Mouse (Mus musculus) forebrain, embryonic 10.5 days (tissue): ENCODE data around the gene Zhx3. TPM values are rescaled to one million over a fixed set of nuclear protein-coding genes. Genes with fewer than 3 reads are reported as not detected.
A peak's percentile ranks its signal among the peaks of the same experiment; 100 is the strongest.

Source experiments
- DNase-seq: peaks from one replicate; pipeline ENCODE4 v3.0.0-alpha.2; 2017; ENCODE audit warnings: low spot score; ENCODE audit errors: extremely low spot score
- H3K27ac ChIP-seq: fragments of 300-500 bp; sonication (generic); 2 replicates; pipeline ENCODE4 v1.5.1; 2016; ENCODE audit warnings: mild to moderate bottlenecking
- H3K27me3 ChIP-seq: fragments of 300-500 bp; sonication (generic); 2 replicates; pipeline ENCODE4 v1.6.1; 2016; ENCODE audit warnings: mild to moderate bottlenecking; ENCODE audit not compliant: poor library complexity, severe bottlenecking
- H3K36me3 ChIP-seq: fragments of 300-500 bp; sonication (generic); replicated peaks from 2 replicates; pipeline ENCODE4 v1.6.1; 2016; ENCODE audit warnings: mild to moderate bottlenecking, moderate library complexity
- H3K4me1 ChIP-seq: fragments of 300-500 bp; sonication (generic); 2 replicates; pipeline ENCODE4 v1.6.1; 2016
- H3K4me3 ChIP-seq: fragments of 300-500 bp; sonication (generic); 2 replicates; pipeline ENCODE4 v1.5.1; 2016; ENCODE audit warnings: mild to moderate bottlenecking, moderate library complexity
- H3K9me3 ChIP-seq: fragments of 300-500 bp; sonication (generic); 2 replicates; pipeline ENCODE4 v1.6.1; 2016; ENCODE audit warnings: mild to moderate bottlenecking, moderate library complexity
- WGBS: fragments of 180-500 bp; shearing (Covaris S2); methylation state at CpG from one replicate; pipeline ENCODE4 v1.1.7; 2016; 5-methylcytosine and 5-hydroxymethylcytosine counted together
- polyA plus RNA-seq: library from polyadenylated mRNA; unstranded; fragments of >200 nt; fragmentation: Nextera tagmentation; extraction: Ambion mirVana; gene quantifications from 2 replicates; pipeline ENCODE4 v1.2.1, GENCODE M21; 2016

Gene Zhx3
- polyA plus RNA-seq, 1 experiment from 2014 or later, result 5.8 TPM

GRCm38 (mm10) chr2:160880453-160881195 lies 7.8 kb upstream of the Zhx3 start, which contains the start of gene Lpin3:
Gene Lpin3 (plus strand): TSS chr2:160880670.
- 83% methylated on average over 13 of the region's 13 CpGs for WGBS
- no peaks in the 10 kb centered on the region for H3K4me1 ChIP-seq
- peaks cover 3% of the 10 kb centered on the region; the same call in 1 of the 2 replicates for H3K9me3 ChIP-seq
- no peak within 1 kb of the TSS for H3K27ac ChIP-seq
- peak; percentile 9 for DNase-seq
- H3K36me3 ChIP-seq, result no peaks in the 10 kb centered on the region
- H3K27me3 ChIP-seq, result no peaks in the 10 kb centered on the region
- H3K4me3 ChIP-seq, result no peak within 1 kb of the TSS

DNA sequence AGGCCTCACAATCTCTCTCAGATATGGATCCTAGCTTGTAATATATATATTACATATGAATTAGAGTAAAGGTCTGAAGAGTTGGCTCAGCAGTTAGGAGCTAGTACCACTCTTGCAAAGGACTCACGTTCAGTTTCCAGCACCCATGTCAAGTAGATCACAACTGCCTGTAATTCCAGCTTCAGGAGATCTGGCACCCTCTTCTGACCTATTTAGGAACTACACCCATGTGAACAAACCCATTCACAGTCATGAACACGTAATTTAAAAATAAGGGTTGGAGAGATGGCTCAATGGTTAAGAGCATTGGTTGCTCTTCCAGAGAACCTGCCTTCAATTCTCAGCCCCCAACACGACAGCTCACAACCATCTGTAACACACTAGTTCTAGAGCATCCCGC lies 3.3 kb upstream of the Zhx3 start:
- no peak overlapping the region for H3K4me3 ChIP-seq
- no peak overlapping the region for H3K27ac ChIP-seq
- no peak for DNase-seq
- peaks cover 16% of the 10 kb centered on the region for H3K4me1 ChIP-seq
- 79% methylated on average over 4 of the region's 4 CpGs for WGBS
- H3K27me3 ChIP-seq, result no peaks in the 10 kb centered on the region
- H3K9me3 ChIP-seq, result peaks cover 3% of the 10 kb centered on the region; the same call in 1 of the 2 replicates
- no peaks in the 10 kb centered on the region for H3K36me3 ChIP-seq

DNA sequence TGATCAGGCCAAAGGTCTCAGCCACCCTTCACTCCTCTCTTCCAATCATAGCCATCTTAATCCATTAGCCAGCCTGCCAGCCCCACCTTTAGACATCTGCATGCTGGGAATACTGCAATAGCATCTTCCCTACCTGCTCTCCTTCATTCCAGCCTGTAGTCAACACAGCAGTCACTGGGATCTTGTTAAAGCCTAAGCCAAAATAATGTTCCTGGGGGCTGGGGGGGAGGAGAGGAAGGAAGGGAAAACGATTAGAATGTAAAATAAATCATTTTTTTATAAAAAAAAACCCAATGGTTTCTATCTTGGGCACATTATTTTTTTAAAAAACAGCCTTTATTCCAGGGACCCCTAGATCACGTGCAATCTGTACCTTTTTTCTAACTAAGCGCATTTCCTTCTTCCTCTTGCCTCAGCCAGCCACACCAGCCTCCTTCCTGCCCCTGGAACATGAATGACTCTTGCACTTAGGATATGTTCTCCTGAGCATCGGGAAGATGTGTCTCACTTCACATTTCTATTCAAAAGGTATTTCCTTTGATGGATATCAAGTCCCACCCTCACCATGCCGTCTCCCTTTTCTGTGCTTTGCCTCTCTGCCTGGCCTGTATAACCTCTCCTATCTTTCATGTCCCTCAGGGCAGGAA lies 1.6 kb upstream of the Zhx3 start:
- no peak overlapping the region for H3K4me3 ChIP-seq
- no peak overlapping the region for H3K27ac ChIP-seq
- WGBS, result 82% methylated on average over 5 of the region's 5 CpGs

GRCm38 (mm10) chr2:160872395-160872794 lies 403 bp downstream of the Zhx3 start:
- Histone ChIP-seq H3K27me3 (no peaks in the 10 kb centered on the region), H3K4me1 (peaks cover 16% of the 10 kb centered on the region), H3K27ac (peak overlapping the region; percentile 93), H3K9me3 (peaks cover 3% of the 10 kb centered on the region; the same call in 1 of the 2 replicates), H3K36me3 (no peaks in the 10 kb centered on the region), H3K4me3 (peak overlapping the region; percentile 91)
- DNase-seq, result peak; percentile 69
- under 1% methylated on average over 45 of the region's 47 CpGs for WGBS

More for the DNA sequence above, 1.6 kb upstream of the Zhx3 start:
- H3K4me1 ChIP-seq, result peaks cover 16% of the 10 kb centered on the region
- DNase-seq, result no peak
- peaks cover 3% of the 10 kb centered on the region; the same call in 1 of the 2 replicates for H3K9me3 ChIP-seq
- H3K27me3 ChIP-seq, result no peaks in the 10 kb centered on the region
- no peaks in the 10 kb centered on the region for H3K36me3 ChIP-seq

DNA sequence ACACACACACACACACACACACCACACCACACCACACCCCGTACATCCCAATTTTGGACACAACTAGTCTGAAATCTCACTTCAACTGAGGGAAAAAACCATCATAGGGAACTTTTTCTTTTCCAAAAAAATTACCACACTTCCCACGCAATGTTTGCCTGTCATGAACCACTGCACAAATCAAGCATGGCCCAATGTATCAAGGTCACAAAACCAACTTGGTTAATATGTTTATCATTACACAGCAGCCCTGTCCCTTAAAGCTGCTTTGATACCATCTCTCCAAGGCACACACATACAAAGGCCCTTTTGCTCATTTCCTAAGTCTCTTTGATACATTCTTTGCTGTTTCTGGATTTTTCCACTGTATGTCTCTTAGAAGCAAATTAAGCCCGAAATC lies 1.5 kb downstream of the Zhx3 start:
- H3K27me3 ChIP-seq, result no peaks in the 10 kb centered on the region

GRCm38 (mm10) chr2:160869446-160869845 lies 3.4 kb downstream of the Zhx3 start:
- H3K4me3 ChIP-seq, result no peak overlapping the region
- H3K27ac ChIP-seq, result no peak overlapping the region
- H3K9me3 ChIP-seq, result no peaks in the 10 kb centered on the region
- no peaks in the 10 kb centered on the region for H3K27me3 ChIP-seq
- peaks cover 16% of the 10 kb centered on the region for H3K4me1 ChIP-seq
- H3K36me3 ChIP-seq, result no peaks in the 10 kb centered on the region
- no peak for DNase-seq
- 79% methylated on average over 3 of the region's 3 CpGs for WGBS

More for the DNA sequence above, 1.5 kb downstream of the Zhx3 start:
- Histone ChIP-seq H3K4me3 (no peak overlapping the region), H3K36me3 (no peaks in the 10 kb centered on the region), H3K27ac (no peak overlapping the region), H3K9me3 (peaks cover 3% of the 10 kb centered on the region; the same call in 1 of the 2 replicates), H3K4me1 (peaks cover 16% of the 10 kb centered on the region)
- 86% methylated on average over 3 of the region's 3 CpGs for WGBS
- no peak for DNase-seq

DNA sequence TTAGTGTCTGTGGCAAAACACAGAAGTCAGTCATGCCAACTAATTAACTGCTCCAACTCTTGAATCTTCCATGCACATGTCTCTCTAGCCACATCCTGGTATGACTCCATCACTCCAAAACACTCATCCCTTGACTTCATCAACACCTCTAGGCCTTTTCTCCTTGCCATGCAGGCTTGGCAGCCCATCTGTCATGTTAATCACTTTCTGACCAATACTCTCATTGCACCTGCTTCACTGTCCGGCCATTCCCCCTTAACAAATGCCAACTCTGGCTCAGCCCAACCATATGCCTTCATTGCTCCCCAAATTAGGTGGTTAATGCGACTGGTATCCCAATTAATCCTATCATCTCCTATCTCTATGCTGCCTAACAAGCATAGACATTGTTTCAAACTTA lies 7.5 kb downstream of the Zhx3 start:
- DNase-seq, result no peak
- H3K27me3 ChIP-seq, result no peaks in the 10 kb centered on the region
- H3K36me3 ChIP-seq, result no peaks in the 10 kb centered on the region
- no peaks in the 10 kb centered on the region for H3K9me3 ChIP-seq
- no peak overlapping the region for H3K27ac ChIP-seq
- no peak overlapping the region for H3K4me3 ChIP-seq
- no peaks in the 10 kb centered on the region for H3K4me1 ChIP-seq
- 77% methylated on average over 2 of the region's 2 CpGs for WGBS

DNA sequence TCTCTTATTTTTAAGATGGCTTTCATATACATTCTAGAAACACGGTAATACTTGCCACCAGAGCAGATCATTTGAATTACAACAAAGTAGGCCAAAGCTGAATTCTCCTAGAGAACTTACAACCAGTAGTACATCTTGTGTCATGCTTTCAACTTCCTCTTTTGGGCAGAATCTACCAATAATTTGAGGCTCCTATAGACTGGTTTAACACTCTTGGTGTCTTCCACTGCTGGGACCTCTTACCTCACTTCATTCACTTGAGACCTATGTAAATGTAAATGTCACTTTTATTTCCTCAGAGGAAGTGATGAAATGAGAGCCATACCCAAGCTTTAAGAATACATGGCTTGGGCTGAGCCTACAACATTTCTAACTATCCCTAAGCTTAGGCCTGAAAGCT lies 8.7 kb downstream of the Zhx3 start:
- DNase-seq, result no peak
- H3K36me3 ChIP-seq, result no peaks in the 10 kb centered on the region

DNA sequence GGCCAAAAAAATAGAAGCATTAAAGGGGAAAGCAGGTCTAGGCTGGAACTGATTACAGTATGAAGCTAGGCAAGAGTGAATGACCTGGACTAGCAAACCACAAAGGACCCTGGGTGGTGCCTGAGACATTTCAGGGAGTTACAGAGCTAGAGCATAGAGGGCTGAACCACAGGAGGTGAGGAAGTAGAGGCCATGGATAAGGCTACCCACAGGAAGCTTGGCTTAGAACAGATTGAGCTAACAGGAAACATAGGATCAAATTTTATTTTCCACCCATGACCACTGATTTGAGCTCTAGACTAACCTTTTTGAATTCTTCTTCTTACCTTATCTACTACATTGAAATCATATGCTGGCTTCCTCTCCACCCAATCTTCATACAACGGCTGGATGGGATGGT lies 12.4 kb downstream of the Zhx3 start:
- WGBS, result 94% methylated on average over 1 of the region's 1 CpGs
- no peaks in the 10 kb centered on the region; the same call in 1 of the 2 replicates for H3K9me3 ChIP-seq
- no peak overlapping the region for H3K4me3 ChIP-seq
- H3K36me3 ChIP-seq, result no peaks in the 10 kb centered on the region
- DNase-seq, result no peak
- H3K4me1 ChIP-seq, result no peaks in the 10 kb centered on the region
- H3K27ac ChIP-seq, result no peak overlapping the region
- no peaks in the 10 kb centered on the region for H3K27me3 ChIP-seq

More for the DNA sequence above, 8.7 kb downstream of the Zhx3 start:
- Histone ChIP-seq H3K9me3 (no peaks in the 10 kb centered on the region), H3K4me3 (no peak overlapping the region), H3K27ac (no peak overlapping the region), H3K4me1 (no peaks in the 10 kb centered on the region), H3K27me3 (no peaks in the 10 kb centered on the region)
- WGBS, result 85% methylated on average over 1 of the region's 1 CpGs

GRCm38 (mm10) chr2:160856359-160857102 lies 16.3 kb downstream of the Zhx3 start:
- H3K27me3 ChIP-seq, result no peaks in the 10 kb centered on the region
- H3K9me3 ChIP-seq, result no peaks in the 10 kb centered on the region; the same call in 1 of the 2 replicates
- H3K27ac ChIP-seq, result no peak overlapping the region
- whole genome bisulfite sequencing, result 81% methylated on average over 5 of the region's 5 CpGs
- no peak for DNase-seq
- no peaks in the 10 kb centered on the region for H3K36me3 ChIP-seq
- H3K4me3 ChIP-seq, result no peak overlapping the region
- no peaks in the 10 kb centered on the region for H3K4me1 ChIP-seq

DNA sequence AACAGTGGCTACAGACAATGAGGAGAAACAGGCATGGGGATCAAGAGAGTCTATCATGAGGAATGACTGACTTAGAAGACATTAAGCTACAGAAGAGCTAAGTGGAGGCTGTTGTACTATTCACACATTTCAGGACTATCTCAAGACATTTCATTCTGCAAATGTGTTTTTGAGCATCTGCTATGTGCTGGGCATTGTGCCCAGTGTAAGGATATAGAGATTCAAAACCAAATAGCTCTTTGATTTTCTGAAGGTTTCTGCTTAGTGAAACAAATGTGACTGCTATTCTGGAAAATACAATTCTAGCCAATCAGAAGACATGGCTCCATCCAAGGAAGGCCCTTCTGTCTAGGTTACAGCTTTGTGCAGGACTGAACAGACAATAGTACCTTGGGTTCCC lies 18.1 kb downstream of the Zhx3 start:
- Histone ChIP-seq H3K9me3 (no peaks in the 10 kb centered on the region; the same call in 1 of the 2 replicates), H3K4me1 (no peaks in the 10 kb centered on the region), H3K27me3 (no peaks in the 10 kb centered on the region), H3K36me3 (no peaks in the 10 kb centered on the region), H3K4me3 (no peak overlapping the region), H3K27ac (no peak overlapping the region)
- no peak for DNase-seq

DNA sequence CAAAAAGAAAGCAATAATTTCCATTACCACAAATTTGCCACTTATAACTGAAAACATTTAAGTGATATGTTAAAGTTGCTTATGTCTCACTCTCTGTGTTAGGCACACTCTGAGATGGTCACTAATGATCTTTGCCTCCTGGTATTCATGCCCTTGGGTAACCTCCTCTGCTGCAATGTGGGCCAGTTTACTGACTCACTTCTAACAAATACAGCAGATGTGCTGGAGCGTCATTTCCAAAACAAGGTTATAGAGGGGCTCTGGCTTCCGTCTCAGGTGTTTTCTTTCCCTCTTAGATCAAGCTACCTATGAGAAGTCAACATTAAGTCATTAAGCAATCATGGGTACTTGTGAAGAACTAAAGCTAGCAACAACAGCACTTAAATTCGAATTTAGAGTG lies 22.4 kb downstream of the Zhx3 start:
- no peaks in the 10 kb centered on the region for H3K36me3 ChIP-seq
- H3K4me3 ChIP-seq, result no peak overlapping the region
- 87% methylated on average over 3 of the region's 3 CpGs for WGBS
- H3K27me3 ChIP-seq, result no peaks in the 10 kb centered on the region
- DNase-seq, result no peak
- H3K4me1 ChIP-seq, result no peaks in the 10 kb centered on the region
- H3K27ac ChIP-seq, result no peak overlapping the region
- no peaks in the 10 kb centered on the region for H3K9me3 ChIP-seq
